Mouse (Mus musculus) heart, postnatal 36 days (tissue): ENCODE data around the gene Gm6121. TPM values are rescaled to one million over a fixed set of nuclear protein-coding genes. Genes with fewer than 3 reads are reported as not detected.
"Not testable (repeated sequence)": the region's sequence is repeated elsewhere in the genome, so short reads cannot be mapped to it uniquely, and the experiment has no call there.

ENCODE experiments used
- DNase-seq, 2 experiments: peaks; one replicate each; pipeline ENCODE4 v3.0.0; 2021 to 2022
- intact Hi-C: fragments of 180-260 bp; cut with DNase I; formaldehyde crosslinking; loops from one replicate; pipeline ENCODE4 v1.15.1; 2025
- total RNA-seq, 2 experiments: library from RNA; stranded (reverse); gene quantifications; 2 replicates each; pipeline ENCODE4 v1.2.3; 2021

The Gm6121 gene
- not detected for total RNA-seq

DNA sequence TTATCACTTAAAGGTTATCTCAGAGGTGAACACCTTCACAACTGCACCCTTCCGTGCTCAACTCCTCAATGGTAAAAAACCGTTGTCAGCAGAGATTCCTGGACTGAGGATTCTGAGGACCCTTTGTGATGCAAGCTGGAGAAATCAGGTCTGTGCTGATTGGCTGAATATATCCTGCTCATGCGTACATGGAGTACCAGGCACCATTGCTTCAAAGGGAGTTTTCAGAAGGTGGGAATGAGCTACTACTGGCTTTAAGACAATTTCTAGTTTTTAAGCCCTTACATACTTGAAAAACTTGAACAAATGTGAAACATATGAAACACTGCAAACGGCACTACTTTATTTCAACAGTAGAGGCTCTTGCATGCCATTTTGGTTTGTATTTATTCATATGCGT is at the start of gene Gm6121:
TSS of gene Gm6121 (minus strand) at position 101 of the 400 bp plus-strand sequence.
- DNase-seq, intact Hi-C loops: not testable (repeated sequence)

Other genes with a start within 250 kb of the Gm6121 start
- gene Gm14525, start 233.1 kb downstream of the Gm6121 start, total RNA-seq = not detected